Mouse (Mus musculus) forebrain, embryonic 16.5 days (tissue): ENCODE data around the gene Arid1b. TPM values are rescaled to one million over a fixed set of nuclear protein-coding genes. Genes with fewer than 3 reads are reported as not detected.
A peak's percentile ranks its signal among the peaks of the same experiment; 100 is the strongest.

Source experiments
- ATAC-seq: fragments of 200-750 bp; cut with Nextera tagmentation; 2 replicates; pipeline ENCODE4 v1.8.0; 2017; ENCODE audit warnings: mild to moderate bottlenecking, moderate library complexity
- H3K27ac ChIP-seq: fragments of 300-500 bp; sonication (generic); 2 replicates; pipeline ENCODE4 v1.5.1; 2014; ENCODE audit warnings: low read length, control low read depth
- H3K27me3 ChIP-seq: fragments of 300-500 bp; sonication (generic); replicated peaks from 2 replicates; pipeline ENCODE4 v1.6.1; 2014; ENCODE audit warnings: low read length; ENCODE audit not compliant: control insufficient read depth, insufficient read depth
- H3K36me3 ChIP-seq: fragments of 300-500 bp; sonication (generic); 2 replicates; pipeline ENCODE4 v1.6.1; 2014; ENCODE audit not compliant: control insufficient read depth, insufficient read depth
- H3K4me1 ChIP-seq: fragments of 300-500 bp; sonication (generic); replicated peaks from 2 replicates; pipeline ENCODE4 v1.6.1; 2014; ENCODE audit warnings: low read length; ENCODE audit not compliant: control insufficient read depth, insufficient read depth
- H3K4me2 ChIP-seq: fragments of 300-500 bp; sonication (generic); 2 replicates; pipeline ENCODE4 v1.6.1; 2014; ENCODE audit warnings: mild to moderate bottlenecking, low read length, control low read depth
- H3K4me3 ChIP-seq: fragments of 300-500 bp; sonication (generic); replicated peaks from 2 replicates; pipeline ENCODE4 v1.5.1; 2014; ENCODE audit warnings: mild to moderate bottlenecking, low read length, control low read depth
- H3K9ac ChIP-seq: fragments of 300-500 bp; sonication (generic); replicated peaks from 2 replicates; pipeline ENCODE4 v1.6.1; 2014; ENCODE audit warnings: low read depth, low read length, control low read depth
- H3K9me3 ChIP-seq: fragments of 300-500 bp; sonication (generic); 2 replicates; pipeline ENCODE4 v1.6.1; 2016; ENCODE audit warnings: low read length; ENCODE audit not compliant: control insufficient read depth
- WGBS: fragments of 180-500 bp; shearing (Covaris S2); extraction: QIAGEN DNeasy Blood & Tissue Kit; methylation state at CpG from one replicate; pipeline ENCODE4 v1.1.7; 2014; 5-methylcytosine and 5-hydroxymethylcytosine counted together
- polyA plus RNA-seq: library from polyadenylated mRNA; unstranded; fragments of >200 nt; fragmentation: Nextera tagmentation; extraction: Ambion mirVana; gene quantifications from 2 replicates; pipeline ENCODE4 v1.2.1, GENCODE M21; 2015

The Arid1b gene
- polyA plus RNA-seq, 1 experiment from 2014 or later: 15.1 TPM

GRCm38 (mm10) chr17:5232180-5232579 is 238.0 kb downstream of the Arid1b start:
- ATAC-seq: no peak
- 67% methylated on average over 2 of the region's 2 CpGs for WGBS

GRCm38 (mm10) chr17:5233991-5234390 is 239.9 kb downstream of the Arid1b start:
- Histone ChIP-seq H3K36me3 (no peaks in the 10 kb centered on the region), H3K4me1 (peaks cover 29% of the 10 kb centered on the region), H3K27ac (no peak overlapping the region), H3K4me2 (no peak overlapping the region), H3K9me3 (no peaks in the 10 kb centered on the region), H3K4me3 (no peak overlapping the region), H3K27me3 (no peaks in the 10 kb centered on the region), H3K9ac (no peak overlapping the region)
- ATAC-seq: no peak
- 90% methylated on average over 1 of the region's 1 CpGs for WGBS

More at GRCm38 (mm10) chr17:5232180-5232579, 238.0 kb downstream of the Arid1b start:
- Histone ChIP-seq H3K36me3 (no peaks in the 10 kb centered on the region), H3K27ac (no peak overlapping the region), H3K4me2 (no peak overlapping the region), H3K9me3 (no peaks in the 10 kb centered on the region), H3K27me3 (no peaks in the 10 kb centered on the region), H3K4me3 (no peak overlapping the region), H3K4me1 (peaks cover 23% of the 10 kb centered on the region), H3K9ac (no peak overlapping the region)

GRCm38 (mm10) chr17:5235057-5235456 is 240.9 kb downstream of the Arid1b start:
- Histone ChIP-seq H3K36me3 (no peaks in the 10 kb centered on the region), H3K4me2 (no peak overlapping the region), H3K9ac (no peak overlapping the region), H3K27me3 (no peaks in the 10 kb centered on the region), H3K27ac (no peak overlapping the region), H3K4me1 (peaks cover 35% of the 10 kb centered on the region), H3K4me3 (no peak overlapping the region), H3K9me3 (no peaks in the 10 kb centered on the region)
- ATAC-seq: no peak
- 85% methylated on average over 9 of the region's 9 CpGs for WGBS

GRCm38 (mm10) chr17:5237765-5238164 is 243.6 kb downstream of the Arid1b start:
- no peak overlapping the region for H3K9ac ChIP-seq
- ATAC-seq: peak; percentile 50; the same call in 1 of the 2 replicates
- H3K4me3 ChIP-seq: no peak overlapping the region
- no peaks in the 10 kb centered on the region for H3K36me3 ChIP-seq
- H3K27ac ChIP-seq: no peak overlapping the region
- peaks cover 35% of the 10 kb centered on the region for H3K4me1 ChIP-seq
- H3K4me2 ChIP-seq: no peak overlapping the region
- H3K27me3 ChIP-seq: no peaks in the 10 kb centered on the region
- H3K9me3 ChIP-seq: no peaks in the 10 kb centered on the region
- WGBS: 21% methylated on average over 3 of the region's 3 CpGs

GRCm38 (mm10) chr17:5238387-5239245 is 244.5 kb downstream of the Arid1b start:
- H3K9ac ChIP-seq: no peak overlapping the region
- no peaks in the 10 kb centered on the region for H3K36me3 ChIP-seq
- 45% methylated on average over 16 of the region's 16 CpGs for WGBS
- no peaks in the 10 kb centered on the region for H3K27me3 ChIP-seq
- H3K4me2 ChIP-seq: no peak overlapping the region
- H3K4me1 ChIP-seq: peaks cover 35% of the 10 kb centered on the region
- H3K9me3 ChIP-seq: no peaks in the 10 kb centered on the region
- H3K27ac ChIP-seq: no peak overlapping the region
- H3K4me3 ChIP-seq: no peak overlapping the region
- ATAC-seq: peak; percentile 49; the same call in 1 of the 2 replicates

- 78% methylated on average over 2 of the region's 2 CpGs for WGBS
- no peaks in the 10 kb centered on the region for H3K9me3 ChIP-seq
- no peak overlapping the region for H3K4me3 ChIP-seq
- no peak overlapping the region for H3K9ac ChIP-seq
- no peak for ATAC-seq
- no peaks in the 10 kb centered on the region for H3K27me3 ChIP-seq
- H3K4me1 ChIP-seq: peaks cover 11% of the 10 kb centered on the region
- no peak overlapping the region for H3K4me2 ChIP-seq
- H3K36me3 ChIP-seq: no peaks in the 10 kb centered on the region
- no peak overlapping the region for H3K27ac ChIP-seq
Observed at GRCm38 (mm10) chr17:5244526-5244925, 250.4 kb downstream of the Arid1b start.

- Histone ChIP-seq H3K27ac (no peak overlapping the region), H3K27me3 (no peaks in the 10 kb centered on the region), H3K9me3 (no peaks in the 10 kb centered on the region), H3K4me2 (no peak overlapping the region), H3K36me3 (no peaks in the 10 kb centered on the region), H3K4me1 (peaks cover 9% of the 10 kb centered on the region), H3K4me3 (no peak overlapping the region), H3K9ac (no peak overlapping the region)
- no peak for ATAC-seq
- 74% methylated on average over 11 of the region's 11 CpGs for WGBS
Observed at GRCm38 (mm10) chr17:5246688-5247087, 252.6 kb downstream of the Arid1b start.

GRCm38 (mm10) chr17:5247247-5247646 is 253.1 kb downstream of the Arid1b start:
- WGBS: 96% methylated on average over 7 of the region's 7 CpGs
- Histone ChIP-seq H3K4me3 (no peak overlapping the region), H3K4me2 (no peak overlapping the region), H3K36me3 (no peaks in the 10 kb centered on the region), H3K27me3 (no peaks in the 10 kb centered on the region), H3K4me1 (peaks cover 9% of the 10 kb centered on the region), H3K9ac (no peak overlapping the region), H3K9me3 (no peaks in the 10 kb centered on the region), H3K27ac (no peak overlapping the region)
- ATAC-seq: no peak

GRCm38 (mm10) chr17:5247737-5248136 is 253.6 kb downstream of the Arid1b start:
- H3K27me3 ChIP-seq: no peaks in the 10 kb centered on the region
- H3K36me3 ChIP-seq: no peaks in the 10 kb centered on the region
- WGBS: 88% methylated on average over 15 of the region's 15 CpGs
- no peaks in the 10 kb centered on the region for H3K9me3 ChIP-seq
- H3K9ac ChIP-seq: no peak overlapping the region
- peaks cover 11% of the 10 kb centered on the region for H3K4me1 ChIP-seq
- no peak overlapping the region for H3K4me2 ChIP-seq
- H3K4me3 ChIP-seq: no peak overlapping the region
- no peak for ATAC-seq
- no peak overlapping the region for H3K27ac ChIP-seq
